Mouse (Mus musculus): ENCODE data around the gene Slc16a11.

Gene Slc16a11

DNA sequence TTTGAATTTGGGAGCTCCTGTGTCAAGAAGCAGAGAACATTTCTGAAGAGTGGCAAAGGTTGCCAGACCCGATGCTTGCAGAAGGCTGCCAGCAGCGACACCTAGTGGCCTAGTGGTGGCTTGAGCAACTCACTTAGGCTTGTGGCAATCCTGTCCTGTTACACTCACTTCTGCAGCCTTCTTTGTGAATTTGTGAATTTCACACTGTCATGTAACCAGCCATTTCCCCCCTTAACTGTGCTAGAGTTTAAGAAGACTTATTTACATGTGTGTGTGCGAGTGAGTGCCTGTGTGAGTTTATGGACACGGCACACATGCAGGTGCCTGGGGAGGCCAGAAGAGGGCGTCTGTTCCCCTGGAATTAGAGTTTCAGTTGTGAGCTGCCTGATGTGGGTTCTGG lies 10.9 kb upstream of the Slc16a11 start:
- peak; percentile 86 for DNase-seq (ENCODE audit: low read depth)

DNA sequence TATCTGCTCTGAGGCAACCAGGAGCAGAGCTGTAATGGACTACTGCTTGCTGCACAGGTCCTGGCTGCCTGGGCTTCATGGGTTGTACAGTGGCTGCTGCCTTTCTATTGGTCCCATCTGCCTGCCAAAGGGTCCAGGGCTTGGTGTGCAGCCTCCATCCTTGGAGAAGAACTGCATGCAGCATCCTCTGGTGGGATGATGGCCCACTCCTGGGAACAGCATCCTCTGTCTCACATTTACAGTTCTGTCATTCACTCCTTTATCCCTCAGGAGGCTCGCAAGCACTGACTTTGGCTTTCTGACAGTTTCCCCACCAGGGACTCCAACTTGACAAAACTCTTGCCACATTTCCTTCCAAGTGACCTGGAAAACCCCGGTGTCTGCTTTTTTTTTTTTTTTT lies 5.8 kb upstream of the Slc16a11 start:
- DNase-seq (ENCODE audit: low read depth): no peak

DNA sequence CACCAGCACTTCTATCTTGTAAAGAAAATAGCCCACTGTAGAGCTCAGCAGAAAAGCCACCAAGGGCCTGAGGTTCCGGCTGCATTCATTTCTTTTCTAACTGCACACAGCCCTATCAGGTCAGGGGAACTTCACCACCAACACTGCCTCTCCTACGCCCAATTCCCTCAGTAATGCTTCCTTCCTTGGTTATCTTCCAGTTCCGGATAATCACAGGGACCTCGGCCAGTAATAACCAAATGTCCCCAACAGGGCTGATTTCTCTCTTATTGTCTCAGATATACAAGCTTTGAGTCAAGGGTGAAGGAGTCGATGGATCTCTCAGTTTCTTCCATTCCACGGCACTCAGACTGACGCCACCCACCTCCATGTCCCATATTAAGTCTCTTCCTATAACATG lies 5.3 kb upstream of the Slc16a11 start:
- no peak for DNase-seq (ENCODE audit: low read depth)

DNA sequence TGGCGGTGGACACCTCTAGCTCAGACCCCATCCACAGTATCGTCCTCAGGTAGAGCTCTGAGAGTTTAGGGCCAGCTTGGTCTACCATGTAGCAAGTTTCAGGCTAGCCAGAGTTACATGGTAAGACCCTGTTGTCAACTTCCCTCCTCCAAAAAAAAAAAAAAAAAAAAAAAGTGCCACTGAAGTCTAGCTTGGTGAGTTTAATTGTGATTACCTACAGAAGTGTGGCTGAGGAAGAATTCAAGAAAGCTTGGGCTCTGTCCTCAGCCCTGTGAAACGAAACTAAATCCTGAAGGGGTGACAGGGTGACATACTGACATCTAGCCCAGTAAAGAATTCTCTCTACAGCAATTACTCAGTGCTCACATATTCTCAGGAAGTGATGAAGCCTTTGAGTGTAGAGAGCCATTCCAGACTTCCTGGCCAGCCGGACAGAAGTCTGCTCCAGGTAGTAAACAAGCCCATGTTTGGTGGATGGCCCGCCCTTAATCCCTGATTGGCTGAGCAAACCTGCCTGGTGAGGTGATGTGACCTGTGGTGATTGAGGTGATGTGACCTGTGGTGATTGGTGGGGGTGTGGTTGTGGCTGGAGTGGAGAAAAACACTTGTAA lies 3.7 kb upstream of the Slc16a11 start:
- no peak for DNase-seq (ENCODE audit: low read depth)

DNA sequence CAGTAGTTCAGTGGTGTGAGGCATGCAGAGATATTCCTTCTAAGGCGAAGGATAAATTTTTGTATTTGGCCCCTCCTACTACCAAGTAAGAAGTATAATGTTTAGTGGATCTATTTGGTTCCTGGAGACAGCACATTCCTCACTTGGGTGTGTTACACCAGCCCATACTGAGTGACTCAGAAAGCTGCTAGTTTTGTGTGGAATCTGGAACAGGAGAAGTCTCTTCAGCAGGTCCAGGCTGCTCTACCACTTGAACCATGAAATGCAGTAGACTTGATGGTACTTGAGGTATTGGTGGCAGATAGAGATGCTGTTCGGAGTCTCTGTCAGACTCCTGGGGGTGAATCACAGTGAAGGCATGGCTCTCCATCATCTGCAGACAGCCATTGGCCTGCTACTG lies 1.9 kb upstream of the Slc16a11 start:
- DNase-seq (ENCODE audit: low read depth): no peak

DNA sequence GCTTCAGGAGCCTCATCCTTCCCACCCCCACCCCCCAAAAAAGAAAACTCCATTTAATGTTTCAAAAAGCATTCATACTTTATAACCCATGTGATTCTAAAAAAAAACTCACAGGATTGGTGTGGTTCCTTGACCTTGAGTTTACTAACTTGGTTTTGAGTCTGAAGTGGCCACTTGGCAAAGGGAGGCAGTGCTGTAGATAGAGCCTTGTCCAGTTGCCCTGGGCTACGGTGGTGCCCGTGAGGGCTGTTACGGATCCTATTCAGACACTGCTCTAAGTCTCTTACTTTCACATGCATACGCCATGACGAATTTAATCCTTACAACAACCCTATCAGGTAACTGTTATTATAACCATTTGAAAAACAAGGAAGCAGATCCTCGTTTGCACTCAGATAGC lies 580 bp upstream of the Slc16a11 start:
- DNase-seq (ENCODE audit: low read depth): no peak

DNA sequence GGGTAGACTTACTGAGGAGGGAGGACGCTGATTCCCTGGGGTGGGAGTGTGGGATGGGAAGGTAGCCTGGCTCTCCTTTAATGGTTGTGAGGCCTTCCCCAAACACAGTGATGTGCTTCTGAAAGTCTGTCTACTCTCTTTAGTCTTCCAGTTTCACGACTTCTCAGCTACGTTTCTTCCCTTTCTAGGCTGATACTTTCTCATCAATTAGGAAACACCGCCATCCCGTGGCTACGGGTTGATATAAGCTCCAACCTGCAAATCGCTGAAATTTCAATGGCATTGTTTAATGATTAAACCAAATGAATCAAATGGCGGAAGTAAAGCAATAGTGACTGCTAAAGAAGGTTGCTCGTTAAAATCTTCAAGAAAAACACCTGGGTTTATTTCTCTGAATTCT lies 344 bp downstream of the Slc16a11 start:
- peak; percentile 76 for DNase-seq (ENCODE audit: low read depth)

DNA sequence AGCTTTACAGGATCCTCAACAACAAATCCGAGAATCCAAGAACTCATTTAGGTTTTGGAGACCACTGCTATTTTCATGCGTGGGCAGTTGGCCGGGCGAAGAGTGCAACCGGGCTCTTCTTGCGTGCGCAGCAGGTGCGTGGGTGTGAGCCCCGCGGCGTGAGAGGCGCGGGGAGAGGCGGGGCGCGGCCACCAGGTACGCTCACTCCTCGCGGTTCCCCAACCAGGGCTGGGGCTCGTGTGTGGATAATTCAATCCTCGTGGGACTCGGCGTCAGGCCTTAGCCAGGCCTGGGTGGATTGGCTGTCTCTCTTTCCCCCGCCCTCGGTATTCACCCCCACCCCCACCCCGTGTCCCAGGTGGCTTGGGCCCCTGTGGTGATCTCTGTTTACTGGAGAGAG lies 1.2 kb downstream of the Slc16a11 start:
- no peak for DNase-seq (ENCODE audit: low read depth)

DNA sequence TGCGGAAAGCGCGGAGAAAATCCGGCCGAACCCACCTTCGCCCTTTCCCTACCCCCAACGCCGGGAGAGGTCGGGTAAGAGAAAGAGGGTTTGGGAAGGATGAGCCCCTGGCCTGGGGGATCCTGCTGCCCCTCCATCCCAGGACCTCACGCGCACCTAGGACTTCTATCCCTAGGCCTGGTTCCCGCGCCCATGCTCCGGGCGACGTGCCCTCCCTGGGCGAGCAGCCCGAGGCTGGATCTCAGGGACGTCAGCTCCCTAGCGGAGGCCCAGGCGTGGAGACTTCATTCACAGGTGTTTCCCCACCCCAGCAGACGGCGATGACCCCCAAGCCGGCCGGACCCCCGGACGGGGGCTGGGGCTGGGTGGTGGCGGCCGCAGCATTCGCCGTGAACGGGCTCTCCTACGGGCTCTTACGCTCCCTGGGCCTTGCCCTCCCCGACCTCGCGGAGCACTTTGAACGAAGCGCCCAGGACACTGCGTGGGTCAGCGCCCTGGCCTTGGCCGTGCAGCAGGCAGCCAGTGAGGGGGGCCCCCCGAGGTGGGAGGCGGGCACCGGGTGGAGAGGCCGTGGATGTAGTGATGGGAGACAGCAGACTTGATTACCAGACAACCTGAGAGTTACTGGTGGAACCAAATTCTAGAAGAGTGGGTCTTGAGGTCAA lies 1.8 kb downstream of the Slc16a11 start:
- DNase-seq (ENCODE audit: low read depth): no peak

DNA sequence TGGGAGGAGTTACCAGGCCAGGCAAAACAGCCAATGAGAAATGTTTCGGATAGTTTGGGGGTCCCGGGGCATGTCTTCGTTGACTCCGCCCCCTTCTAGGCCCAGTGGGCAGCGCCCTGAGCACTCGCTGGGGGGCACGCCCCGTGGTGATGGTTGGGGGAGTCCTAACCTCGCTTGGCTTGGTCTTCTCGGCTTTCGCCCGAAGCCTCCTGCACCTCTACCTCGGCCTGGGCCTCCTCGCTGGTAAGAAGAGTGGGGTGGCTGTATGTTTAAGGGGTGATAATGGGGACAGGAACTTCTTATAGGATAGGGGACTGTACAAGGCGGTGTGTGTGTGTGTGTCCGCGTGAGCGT lies 2.3 kb downstream of the Slc16a11 start:
- no peak for DNase-seq (ENCODE audit: low read depth)

DNA sequence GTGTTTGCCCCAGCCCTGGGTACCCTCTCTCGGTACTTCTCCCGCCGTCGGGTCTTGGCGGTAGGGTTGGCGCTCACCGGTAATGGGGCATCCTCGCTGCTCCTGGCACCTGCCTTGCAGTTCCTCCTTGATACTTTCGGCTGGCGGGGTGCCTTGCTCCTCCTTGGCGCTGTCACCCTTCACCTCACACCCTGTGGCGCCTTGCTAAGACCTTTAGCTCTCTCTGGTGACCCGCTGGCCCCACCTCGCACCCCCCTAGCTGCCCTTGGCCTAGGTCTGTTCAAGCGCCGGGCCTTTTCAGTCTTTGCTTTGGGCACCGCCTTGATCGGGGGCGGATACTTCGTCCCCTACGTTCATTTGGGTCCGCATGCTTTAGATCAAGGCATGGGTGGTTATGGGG lies 2.7 kb downstream of the Slc16a11 start:
- no peak for DNase-seq (ENCODE audit: low read depth)

DNA sequence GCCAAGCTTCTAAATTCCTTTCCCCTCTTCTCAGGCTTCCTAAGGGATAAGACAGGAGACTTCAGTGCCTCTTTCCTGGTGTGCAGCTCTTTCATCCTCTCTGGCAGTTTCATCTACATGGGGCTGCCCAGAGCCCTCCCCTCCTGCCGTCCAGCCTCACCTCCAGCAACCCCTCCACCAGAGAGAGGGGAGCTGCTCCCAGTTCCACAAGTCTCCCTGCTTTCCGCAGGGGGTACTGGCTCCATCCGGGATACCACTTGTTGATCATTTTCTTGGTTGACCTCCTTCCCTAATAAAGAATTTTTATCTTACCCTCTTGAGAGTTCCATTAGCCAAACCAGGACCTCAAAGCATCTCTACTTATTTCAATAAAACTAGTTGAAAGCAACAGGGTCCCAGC lies 3.6 kb downstream of the Slc16a11 start:
- no peak for DNase-seq (ENCODE audit: low read depth)

DNA sequence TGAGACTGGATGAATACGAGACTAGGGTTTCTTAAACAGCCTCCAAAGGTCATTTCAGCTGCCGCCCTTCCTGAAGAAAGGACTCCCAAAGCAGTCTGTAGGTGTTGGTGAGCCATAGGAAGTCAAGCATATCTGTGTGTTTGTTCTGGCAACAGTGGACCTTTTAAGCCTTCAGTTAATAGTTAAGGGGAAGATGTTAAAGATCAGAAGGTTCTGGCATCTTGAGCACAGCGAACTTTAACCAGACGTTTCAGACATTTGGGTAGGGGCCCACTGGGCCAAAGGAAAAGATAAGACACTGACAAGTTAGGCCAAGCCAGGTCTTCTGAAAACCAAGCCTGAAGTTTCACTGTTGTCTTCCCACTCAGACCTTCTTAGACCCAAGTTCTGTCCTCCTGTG lies 5.5 kb downstream of the Slc16a11 start:
- no peak for DNase-seq (ENCODE audit: low read depth)

DNA sequence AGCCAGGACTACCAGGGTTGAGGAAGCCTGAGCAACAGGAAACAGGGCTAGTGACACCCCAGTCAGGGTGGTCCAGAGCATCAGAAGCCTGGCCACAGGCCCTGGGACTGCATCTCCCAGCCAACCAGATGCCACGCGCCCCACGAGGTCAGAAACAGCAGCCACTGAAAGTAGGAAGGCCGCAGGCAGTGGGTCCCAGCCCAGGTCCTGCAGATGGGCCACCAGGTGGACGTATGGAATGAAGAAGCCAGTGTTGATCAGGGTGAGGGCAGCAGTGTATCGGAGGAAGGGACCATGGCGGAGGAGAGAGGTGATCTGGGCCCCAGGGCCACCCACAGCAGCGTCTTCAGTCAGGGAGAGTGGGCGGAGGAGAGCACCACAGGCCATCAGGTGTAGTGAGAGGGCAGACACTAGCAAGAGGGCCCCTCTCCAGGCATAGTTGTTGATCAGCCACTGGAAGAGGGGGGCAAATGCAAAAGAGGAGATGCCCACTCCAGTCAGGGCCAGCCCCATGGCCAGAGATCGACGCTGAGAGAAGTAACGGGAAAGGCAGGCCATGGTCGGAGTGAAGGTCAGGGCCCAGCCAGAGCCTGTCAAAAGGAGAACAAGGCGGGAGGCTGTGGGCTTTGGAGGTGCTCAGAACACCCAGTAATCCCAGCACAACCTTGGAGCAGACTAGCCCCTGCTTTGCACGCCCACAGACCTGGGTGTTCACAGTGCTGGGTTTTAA lies 6.4 kb downstream of the Slc16a11 start:
- no peak for DNase-seq (ENCODE audit: low read depth)

DNA sequence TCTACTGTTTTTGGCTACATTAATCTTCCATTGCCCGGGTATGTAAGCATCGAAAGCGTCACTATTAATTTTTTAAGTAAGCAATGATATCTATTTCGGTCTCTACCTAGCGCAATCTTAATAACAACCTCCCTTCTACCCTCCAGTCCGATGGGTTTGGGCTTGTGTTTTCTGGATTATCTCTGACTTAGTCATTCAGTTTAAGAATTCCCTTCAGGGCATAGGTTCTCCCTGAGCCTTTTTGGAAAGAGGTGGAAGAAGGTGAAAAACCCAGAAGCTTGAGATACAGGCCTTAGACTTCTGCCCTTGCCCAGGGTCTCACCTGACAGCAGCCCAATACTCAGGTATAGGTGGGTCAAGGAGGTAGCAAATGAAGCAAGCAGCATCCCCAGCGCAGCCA lies 7.3 kb downstream of the Slc16a11 start:
- DNase-seq (ENCODE audit: low read depth): no peak

DNA sequence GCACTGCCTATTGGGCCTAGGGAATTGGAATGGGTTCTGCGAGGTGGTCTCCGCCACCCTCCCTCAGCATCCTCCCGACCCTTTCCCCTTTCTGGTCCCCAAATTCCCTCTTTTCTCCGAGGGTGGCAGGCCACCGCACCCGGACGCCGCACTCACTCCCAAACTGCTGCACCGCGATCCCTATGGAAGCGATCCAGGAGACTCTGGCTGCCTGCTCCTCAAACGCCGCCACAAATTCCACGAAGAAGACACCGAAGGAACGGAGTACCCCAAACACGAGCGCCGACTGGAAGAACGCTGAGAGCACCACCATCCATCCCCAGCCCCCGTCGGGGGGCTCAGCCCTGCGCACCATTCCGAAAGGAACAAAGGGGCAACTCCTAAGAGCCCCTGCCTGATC lies 7.8 kb downstream of the Slc16a11 start:
- no peak for DNase-seq (ENCODE audit: low read depth)

DNA sequence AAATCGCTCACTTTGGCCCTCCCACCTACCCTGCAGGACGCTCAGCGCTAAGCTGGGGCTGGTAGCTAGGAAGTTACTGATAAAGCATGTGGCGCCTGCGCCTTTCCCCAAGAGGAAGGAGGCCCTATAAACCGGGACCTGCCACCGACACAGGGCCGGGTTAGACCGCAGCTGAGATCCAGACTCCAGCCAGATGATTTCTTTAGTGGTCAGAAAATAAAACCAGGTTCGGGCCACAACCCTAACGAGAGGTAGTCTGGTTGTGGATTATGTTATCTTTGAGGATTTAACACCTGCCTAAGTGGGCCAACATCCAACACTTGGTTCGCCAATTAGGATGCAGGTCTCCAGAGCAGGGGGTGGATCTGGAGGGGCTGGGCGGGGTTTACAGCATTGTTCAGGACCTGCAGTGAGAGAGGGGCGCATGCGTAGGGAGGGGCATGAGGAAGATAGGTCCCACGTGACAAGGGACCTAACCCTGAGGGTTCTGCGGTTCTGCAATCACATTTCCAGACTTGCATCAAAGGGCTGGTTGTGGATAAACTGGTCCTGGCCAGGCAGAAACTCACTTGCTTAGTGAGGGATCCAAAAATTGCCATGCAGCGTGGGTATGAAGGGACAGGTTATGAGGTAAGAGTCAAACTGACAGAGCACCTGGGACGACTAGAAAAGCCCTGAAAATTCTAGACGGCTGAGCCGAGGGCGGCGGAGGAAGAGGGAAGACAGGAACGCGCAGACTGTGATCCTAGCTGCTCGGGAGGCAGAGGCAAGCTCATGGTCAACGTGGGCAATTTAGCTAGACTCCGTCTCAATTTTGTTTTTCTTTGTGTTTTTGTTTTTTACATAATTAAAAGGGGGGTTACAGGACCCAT lies 8.4 kb downstream of the Slc16a11 start, which contains the start of gene Slc16a13:
Gene Slc16a13, minus strand, starts transcription at position 334 of the 872 bp plus-strand sequence.
- DNase-seq (ENCODE audit: low read depth): peak; percentile 97

DNA sequence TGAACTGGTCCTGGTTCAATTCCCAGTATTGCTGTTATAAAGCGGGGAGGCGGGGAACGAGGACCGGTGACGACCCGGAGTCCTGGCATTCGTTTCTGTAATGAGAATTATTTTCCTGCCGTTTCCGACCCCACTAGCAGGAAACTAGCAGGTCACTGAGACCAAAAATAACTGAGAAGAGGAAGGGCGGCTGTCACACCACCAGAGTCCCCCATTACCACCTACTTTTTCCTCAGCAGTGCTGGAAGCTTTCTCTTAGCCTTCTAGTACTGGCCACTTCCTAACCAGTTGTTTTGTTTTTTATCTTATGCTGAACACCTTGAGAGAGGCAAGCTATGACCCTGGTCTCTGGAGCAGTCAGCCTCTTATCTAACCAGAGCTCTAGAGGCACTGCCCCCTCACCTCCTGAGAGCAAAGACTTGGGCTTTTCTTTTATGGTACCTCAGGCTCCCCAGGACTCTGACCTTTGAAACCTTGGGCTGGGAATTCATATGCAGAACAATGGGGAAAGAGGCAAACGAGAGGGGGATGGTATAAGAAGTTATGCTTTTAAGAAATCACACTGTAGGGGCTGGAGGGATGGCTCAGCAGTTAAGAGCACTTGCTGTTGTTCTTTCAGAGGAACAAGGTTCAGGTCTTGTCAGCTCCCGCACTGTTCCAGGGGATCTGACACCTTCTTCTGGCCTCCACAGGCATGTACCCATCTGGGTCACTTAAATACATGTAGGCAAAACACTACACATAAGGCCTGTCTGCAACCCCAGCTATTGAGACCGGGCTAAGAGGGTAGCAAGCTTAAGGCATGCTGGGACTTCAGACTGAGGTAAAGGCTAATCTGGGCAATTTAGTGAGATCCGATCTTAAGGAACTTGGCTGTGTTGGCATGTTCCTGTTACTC lies 9.3 kb downstream of the Slc16a11 start:
- DNase-seq (ENCODE audit: low read depth): peak; percentile 41

DNA sequence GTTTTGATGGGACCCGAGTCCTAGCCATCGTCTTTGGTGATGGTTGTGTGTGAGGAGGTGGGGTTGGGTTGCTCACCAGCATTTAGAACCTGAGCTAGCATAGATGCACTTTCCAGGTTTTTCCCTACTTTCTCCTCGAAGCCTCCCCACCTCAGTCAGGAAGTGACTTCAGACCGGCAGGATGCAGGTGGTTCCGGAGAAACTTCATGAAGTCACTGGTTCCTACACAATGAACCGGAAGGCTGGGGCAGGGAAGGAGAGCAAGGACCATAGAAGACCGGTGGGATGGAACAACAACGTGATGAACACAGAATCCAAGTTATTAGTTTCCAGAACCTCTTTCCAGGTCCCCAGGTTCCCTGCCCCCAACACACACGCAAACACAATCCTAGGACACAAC lies 11.2 kb downstream of the Slc16a11 start:
- DNase-seq (ENCODE audit: low read depth): no peak

DNA sequence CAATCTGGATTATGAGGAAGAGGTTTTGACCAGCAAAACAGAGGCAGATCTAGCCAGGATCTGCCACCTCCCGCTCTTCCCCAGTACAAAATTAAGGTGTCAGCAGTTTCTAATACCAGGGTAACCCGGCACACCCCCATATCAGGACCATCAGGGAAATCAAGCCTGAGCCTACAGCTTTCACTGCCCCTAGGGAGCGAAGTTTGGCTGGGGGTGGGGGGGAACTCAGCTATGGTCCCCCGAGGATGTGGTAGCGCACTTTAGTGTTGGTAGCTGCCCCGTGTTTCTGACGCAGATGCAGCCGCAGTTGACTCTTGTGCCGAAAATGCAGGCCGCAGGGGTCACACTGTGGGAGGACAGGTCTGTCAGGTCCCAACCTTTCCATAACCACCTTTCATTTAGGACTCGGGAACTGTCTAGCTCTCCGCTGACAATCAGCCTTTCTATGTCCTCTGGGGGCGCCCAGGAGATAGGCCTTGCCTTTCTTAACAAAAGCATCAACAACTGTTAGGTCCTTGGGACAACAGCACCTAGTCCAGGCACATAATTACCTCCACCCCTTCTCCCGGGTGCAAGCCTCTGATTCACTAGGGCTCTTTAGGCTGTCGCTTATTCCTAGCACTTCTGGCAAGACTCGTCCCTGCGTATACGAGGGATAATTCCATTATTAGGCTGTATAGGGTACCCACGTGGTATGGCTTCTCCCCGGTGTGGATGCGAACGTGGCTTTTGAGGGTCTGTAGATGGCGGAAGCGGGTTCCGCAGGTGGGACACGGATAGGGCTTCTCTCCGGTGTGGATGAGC lies 13.4 kb downstream of the Slc16a11 start:
- DNase-seq (ENCODE audit: low read depth): no peak

DNA sequence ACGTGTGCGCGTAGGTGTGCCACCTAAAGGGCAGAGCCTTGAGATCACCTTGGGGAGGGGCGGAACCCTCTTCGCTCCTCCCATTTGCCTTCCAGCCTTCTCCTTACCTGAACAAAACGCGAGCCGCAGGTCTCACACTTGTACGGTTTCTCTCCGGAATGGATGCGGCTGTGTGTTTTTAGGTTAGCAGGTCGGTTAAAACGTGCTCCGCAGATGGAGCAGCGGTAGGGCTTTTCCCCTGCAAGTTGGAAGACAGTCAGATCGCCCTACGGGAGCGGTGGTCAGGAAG lies 14.0 kb downstream of the Slc16a11 start:
- no peak for DNase-seq (ENCODE audit: low read depth)
